Mouse (Mus musculus) kidney, adult 2 months (tissue): ENCODE data around the gene Rpl27a.

Experiments used
- CTCF ChIP-seq: fragments of 200-500 bp; conservative IDR thresholded peaks from 2 replicates; pipeline ENCODE4 v1.5.1; 2011; ENCODE audit warnings: low read depth, mild to moderate bottlenecking, control low read depth, low read length, moderate library complexity, mixed read lengths; ENCODE audit not compliant: insufficient read depth, insufficient read length
- POLR2A ChIP-seq: fragments of 200-500 bp; IDR thresholded peaks from one replicate; pipeline ENCODE4 v1.6.1; 2011; ENCODE audit warnings: low read depth, low read length, control low read depth

DNA sequence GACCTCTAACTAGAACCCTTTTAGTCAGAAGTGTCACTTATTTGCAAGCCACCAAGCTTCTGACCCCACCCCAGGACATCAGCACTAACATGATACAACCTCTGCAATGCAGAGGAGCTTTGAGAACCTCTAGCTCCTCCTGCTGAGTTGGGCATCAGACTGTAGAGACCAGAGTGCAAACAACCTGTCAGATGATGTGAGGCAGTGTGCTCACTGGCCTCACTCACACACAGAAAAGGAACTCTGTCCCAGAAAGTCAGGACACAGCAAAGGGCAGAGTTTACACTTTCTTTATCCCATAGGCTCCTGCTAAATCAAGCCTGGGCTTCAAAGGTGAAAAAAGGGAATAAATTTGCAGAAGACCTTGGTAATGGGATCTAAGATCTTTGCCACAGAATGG is 47.4 kb downstream of the Rpl27a start:
- TF ChIP-seq POLR2A = no peak
- no peak; the same call in 1 of the 2 replicates for TF ChIP-seq CTCF
